Mouse (Mus musculus): ENCODE results near the gene Ptpn6. TPM values are rescaled to one million over a fixed set of nuclear protein-coding genes. Genes with fewer than 3 reads are reported as not detected.
A peak's percentile ranks its signal among the peaks of the same experiment; 100 is the strongest.

Gene Ptpn6
- polyA plus RNA-seq, 1 experiment: 2.9 TPM

GRCm38 (mm10) chr6:124704417-124704816 lies 34.1 kb downstream of the Ptpn6 start:
- DNase-seq (ENCODE audit: low read depth): no peak
- no peak for TF ChIP-seq POLR2A (IDR thresholded peaks at IDR 0.05; ENCODE audit: borderline replicate concordance, extremely low read depth, insufficient read depth, insufficient read length, poor library complexity, severe bottlenecking)
- TF ChIP-seq CTCF (IDR thresholded peaks at IDR 0.05; ENCODE audit: borderline replicate concordance, extremely low read depth, insufficient read depth, insufficient read length): no peak

GRCm38 (mm10) chr6:124703789-124704188 lies 34.7 kb downstream of the Ptpn6 start:
- TF ChIP-seq POLR2A (IDR thresholded peaks at IDR 0.05; ENCODE audit: borderline replicate concordance, extremely low read depth, insufficient read depth, insufficient read length, poor library complexity, severe bottlenecking): no peak
- no peak for TF ChIP-seq CTCF (IDR thresholded peaks at IDR 0.05; ENCODE audit: borderline replicate concordance, extremely low read depth, insufficient read depth, insufficient read length)
- no peak for DNase-seq (ENCODE audit: low read depth)

- peak; percentile 72 for DNase-seq (ENCODE audit: low read depth)
- TF ChIP-seq POLR2A (IDR thresholded peaks at IDR 0.05; ENCODE audit: borderline replicate concordance, extremely low read depth, insufficient read depth, insufficient read length, poor library complexity, severe bottlenecking) (no peak), CTCF (IDR thresholded peaks at IDR 0.05; ENCODE audit: borderline replicate concordance, extremely low read depth, insufficient read depth, insufficient read length) (peak; percentile 84)
These were observed 35.8 kb downstream of the Ptpn6 start for GRCm38 (mm10) chr6:124702784-124703103.

- no peak for DNase-seq (ENCODE audit: low read depth)
- no peak for TF ChIP-seq POLR2A (IDR thresholded peaks at IDR 0.05; ENCODE audit: borderline replicate concordance, extremely low read depth, insufficient read depth, insufficient read length, poor library complexity, severe bottlenecking)
- TF ChIP-seq CTCF (IDR thresholded peaks at IDR 0.05; ENCODE audit: borderline replicate concordance, extremely low read depth, insufficient read depth, insufficient read length): no peak
These were observed 36.3 kb downstream of the Ptpn6 start for GRCm38 (mm10) chr6:124702102-124702783.

- DNase-seq (ENCODE audit: low read depth): peak; percentile 40
- no peak; the same call in 1 of the 2 replicates for TF ChIP-seq CTCF (IDR thresholded peaks at IDR 0.05; ENCODE audit: borderline replicate concordance, extremely low read depth, insufficient read depth, insufficient read length)
- TF ChIP-seq POLR2A (IDR thresholded peaks at IDR 0.05; ENCODE audit: borderline replicate concordance, extremely low read depth, insufficient read depth, insufficient read length, poor library complexity, severe bottlenecking): no peak
These were observed 37.2 kb downstream of the Ptpn6 start for GRCm38 (mm10) chr6:124701338-124701737.

- DNase-seq (ENCODE audit: low read depth): no peak
- no peak for TF ChIP-seq CTCF (IDR thresholded peaks at IDR 0.05; ENCODE audit: borderline replicate concordance, extremely low read depth, insufficient read depth, insufficient read length)
- no peak for TF ChIP-seq POLR2A (IDR thresholded peaks at IDR 0.05; ENCODE audit: borderline replicate concordance, extremely low read depth, insufficient read depth, insufficient read length, poor library complexity, severe bottlenecking)
These were observed 38.4 kb downstream of the Ptpn6 start for GRCm38 (mm10) chr6:124699962-124700610.

GRCm38 (mm10) chr6:124699366-124699765 lies 39.1 kb downstream of the Ptpn6 start:
- TF ChIP-seq CTCF (IDR thresholded peaks at IDR 0.05; ENCODE audit: borderline replicate concordance, extremely low read depth, insufficient read depth, insufficient read length) (no peak), POLR2A (IDR thresholded peaks at IDR 0.05; ENCODE audit: borderline replicate concordance, extremely low read depth, insufficient read depth, insufficient read length, poor library complexity, severe bottlenecking) (no peak)

GRCm38 (mm10) chr6:124698751-124699150 lies 39.8 kb downstream of the Ptpn6 start:
- TF ChIP-seq CTCF (IDR thresholded peaks at IDR 0.05; ENCODE audit: borderline replicate concordance, extremely low read depth, insufficient read depth, insufficient read length) (no peak), POLR2A (IDR thresholded peaks at IDR 0.05; ENCODE audit: borderline replicate concordance, extremely low read depth, insufficient read depth, insufficient read length, poor library complexity, severe bottlenecking) (no peak)
- DNase-seq (ENCODE audit: low read depth): no peak

More at GRCm38 (mm10) chr6:124699366-124699765, 39.1 kb downstream of the Ptpn6 start:
- DNase-seq (ENCODE audit: low read depth): no peak

- DNase-seq (ENCODE audit: low read depth): no peak
- TF ChIP-seq POLR2A (IDR thresholded peaks at IDR 0.05; ENCODE audit: borderline replicate concordance, extremely low read depth, insufficient read depth, insufficient read length, poor library complexity, severe bottlenecking) (no peak), CTCF (IDR thresholded peaks at IDR 0.05; ENCODE audit: borderline replicate concordance, extremely low read depth, insufficient read depth, insufficient read length) (no peak)
These were observed 41.9 kb downstream of the Ptpn6 start for GRCm38 (mm10) chr6:124696441-124697150.

- DNase-seq (ENCODE audit: low read depth): peak; percentile 86
- TF ChIP-seq POLR2A (IDR thresholded peaks at IDR 0.05; ENCODE audit: borderline replicate concordance, extremely low read depth, insufficient read depth, insufficient read length, poor library complexity, severe bottlenecking) (no peak), CTCF (IDR thresholded peaks at IDR 0.05; ENCODE audit: borderline replicate concordance, extremely low read depth, insufficient read depth, insufficient read length) (no peak)
These were observed 44.2 kb downstream of the Ptpn6 start for GRCm38 (mm10) chr6:124694166-124694955.
